Mouse (Mus musculus): ENCODE measurements around the gene Pofut1.

Pofut1 gene

GRCm38 (mm10) chr2:153290938-153291928 is 49.9 kb downstream of the Pofut1 start, which contains the start of gene Kif3b:
TSS of gene Kif3b (plus strand) at chr2:153291413.
- peak; percentile 91 for DNase-seq (ENCODE audit: low spot score)

- no peak for DNase-seq (ENCODE audit: low spot score)
Measured at GRCm38 (mm10) chr2:153292305-153292861, 51.0 kb downstream of the Pofut1 start.

- DNase-seq (ENCODE audit: low spot score) = no peak
Measured at GRCm38 (mm10) chr2:153295196-153295595, 53.9 kb downstream of the Pofut1 start.

DNA sequence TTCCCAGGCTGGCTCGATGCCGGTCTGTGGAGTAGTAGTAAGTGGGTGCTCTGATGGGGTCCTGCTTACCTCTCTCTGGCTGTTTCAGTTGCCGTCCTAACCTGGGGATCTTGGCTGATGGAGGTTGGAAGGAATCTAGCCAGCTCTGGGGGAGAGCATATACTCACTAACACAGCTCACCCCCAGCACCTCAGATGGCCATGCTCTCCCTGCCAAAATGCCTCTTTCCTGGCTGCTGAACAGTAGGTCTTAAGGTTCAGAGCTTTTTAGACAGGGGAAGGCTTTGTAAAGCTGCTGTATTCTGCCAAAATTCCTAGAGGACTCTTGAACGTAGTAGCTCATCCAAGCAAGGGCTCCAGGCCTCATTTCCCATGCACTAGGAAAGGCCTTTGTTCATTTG is 56.4 kb downstream of the Pofut1 start:
- DNase-seq (ENCODE audit: low spot score) = no peak

GRCm38 (mm10) chr2:153298460-153298859 is 57.1 kb downstream of the Pofut1 start:
- no peak for DNase-seq (ENCODE audit: low spot score)

GRCm38 (mm10) chr2:153298863-153299262 is 57.5 kb downstream of the Pofut1 start:
- peak; percentile 7 for DNase-seq (ENCODE audit: low spot score)

- DNase-seq (ENCODE audit: low spot score) = no peak
Measured at GRCm38 (mm10) chr2:153301123-153301522, 59.8 kb downstream of the Pofut1 start.

- no peak for DNase-seq (ENCODE audit: low spot score)
Measured at GRCm38 (mm10) chr2:153305240-153305639, 63.9 kb downstream of the Pofut1 start.

- peak; percentile 11 for DNase-seq (ENCODE audit: low spot score)
Measured at GRCm38 (mm10) chr2:153308586-153308985, 67.3 kb downstream of the Pofut1 start.

- DNase-seq (ENCODE audit: low spot score) = no peak
Measured at GRCm38 (mm10) chr2:153309106-153309505, 67.8 kb downstream of the Pofut1 start.

- peak; percentile 12 for DNase-seq (ENCODE audit: low spot score)
Measured at GRCm38 (mm10) chr2:153310228-153310627, 68.9 kb downstream of the Pofut1 start.

- no peak for DNase-seq (ENCODE audit: low spot score)
Measured at GRCm38 (mm10) chr2:153312884-153313283, 71.6 kb downstream of the Pofut1 start.

- DNase-seq (ENCODE audit: low spot score) = no peak
Measured at GRCm38 (mm10) chr2:153318408-153318807, 77.1 kb downstream of the Pofut1 start.

- DNase-seq (ENCODE audit: low spot score) = no peak
Measured at GRCm38 (mm10) chr2:153319036-153319643, 77.8 kb downstream of the Pofut1 start.

Data from urinary bladder, postnatal 14 days (tissue).